Mouse (Mus musculus): ENCODE measurements around the gene Gm9844. TPM values are rescaled to one million over a fixed set of nuclear protein-coding genes. Genes with fewer than 3 reads are reported as not detected.
"Not testable (repeated sequence)": the region's sequence is repeated elsewhere in the genome, so short reads cannot be mapped to it uniquely, and the experiment has no call there.

The Gm9844 gene
- polyA plus RNA-seq, 1 experiment from 2014 or later = 16.7 TPM

GRCm38 (mm10) chr7:24890281-24891216 is 28.5 kb downstream of the Gm9844 start:
- ATAC-seq (replicated peaks; ENCODE audit: low FRiP score, low TSS enrichment, low read depth) (peak; percentile 66), DNase-seq (ENCODE audit: low spot score) (peak; percentile 88)
- Histone ChIP-seq H3K27ac (ENCODE audit: low read depth) (no peak overlapping the region), H3K4me3 (ENCODE audit: low read depth, low read length) (no peak overlapping the region), H3K4me1 (replicated peaks; ENCODE audit: control insufficient read depth, insufficient read depth, low read length) (peaks cover 15% of the 10 kb centered on the region), H3K9me3 (ENCODE audit: control insufficient read depth, low read length) (no peaks in the 10 kb centered on the region), H3K36me3 (ENCODE audit: control insufficient read depth, insufficient read depth, low read length) (peaks cover 58% of the 10 kb centered on the region), H3K27me3 (replicated peaks; ENCODE audit: control insufficient read depth, insufficient read depth, low read length) (no peaks in the 10 kb centered on the region), H3K4me2 (ENCODE audit: low read length) (no peak overlapping the region), H3K9ac (ENCODE audit: low read length) (no peak overlapping the region)
- WGBS = 31% methylated on average over 10 of the region's 10 CpGs

DNA sequence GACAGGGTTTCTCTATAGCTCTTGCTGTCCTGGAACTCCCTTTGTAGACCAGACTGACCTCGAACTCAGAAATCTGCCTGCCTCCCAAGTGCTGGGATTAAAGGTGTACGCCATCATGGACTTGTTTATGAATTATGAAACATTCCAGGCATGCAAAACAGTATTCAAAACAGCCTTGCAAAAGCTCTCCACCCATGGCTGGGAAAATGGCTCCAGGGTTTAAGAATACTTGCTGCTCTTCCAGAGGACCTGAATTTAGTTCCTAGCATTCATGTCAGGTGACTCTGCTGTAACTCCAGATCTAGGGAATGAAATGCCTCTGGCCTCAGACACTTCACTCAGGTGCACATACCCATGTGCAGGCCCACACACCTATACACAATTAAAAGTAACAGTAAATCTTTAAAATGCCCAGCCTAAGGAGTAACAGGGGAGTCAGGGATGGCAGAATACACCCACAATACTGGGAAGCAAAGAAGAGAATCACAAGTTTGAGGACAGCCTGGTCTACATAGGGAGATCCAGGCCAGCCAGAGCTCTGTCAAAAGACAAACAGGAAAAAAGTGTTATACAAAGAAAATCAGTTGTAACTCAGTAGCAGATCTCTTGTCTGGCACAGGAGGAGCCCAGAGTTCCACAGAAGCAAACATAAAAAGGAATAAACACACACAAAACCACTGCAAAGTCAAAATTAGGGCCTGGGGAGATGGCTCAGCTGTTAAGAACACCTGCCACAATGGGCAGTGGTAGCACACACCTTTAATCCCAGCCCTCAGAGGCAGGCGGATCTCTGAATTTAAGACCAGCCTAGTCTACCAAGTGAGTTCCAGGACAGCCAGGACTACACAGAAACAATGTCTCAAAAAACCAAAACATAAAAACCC is 29.5 kb downstream of the Gm9844 start:
- H3K36me3 ChIP-seq (ENCODE audit: control insufficient read depth, insufficient read depth, low read length) = peaks cover 48% of the 10 kb centered on the region
- H3K27ac ChIP-seq (ENCODE audit: low read depth) = no peak overlapping the region
- no peaks in the 10 kb centered on the region for H3K9me3 ChIP-seq (ENCODE audit: control insufficient read depth, low read length)
- no peaks in the 10 kb centered on the region for H3K27me3 ChIP-seq (replicated peaks; ENCODE audit: control insufficient read depth, insufficient read depth, low read length)
- no peak for ATAC-seq (replicated peaks; ENCODE audit: low FRiP score, low TSS enrichment, low read depth)
- no peak overlapping the region for H3K4me2 ChIP-seq (ENCODE audit: low read length)
- DNase-seq (ENCODE audit: low spot score) = no peak
- 65% methylated on average over 3 of the region's 3 CpGs for WGBS
- no peak overlapping the region for H3K9ac ChIP-seq (ENCODE audit: low read length)
- H3K4me1 ChIP-seq (replicated peaks; ENCODE audit: control insufficient read depth, insufficient read depth, low read length) = peaks cover 6% of the 10 kb centered on the region
- no peak overlapping the region for H3K4me3 ChIP-seq (ENCODE audit: low read depth, low read length)

- Histone ChIP-seq H3K36me3 (ENCODE audit: control insufficient read depth, insufficient read depth, low read length) (peaks cover 41% of the 10 kb centered on the region), H3K4me1 (replicated peaks; ENCODE audit: control insufficient read depth, insufficient read depth, low read length) (0 out of 2 replicates have a peak, but pooled peaks cover under 1% of the 10 kb centered on the region), H3K9me3 (ENCODE audit: control insufficient read depth, low read length) (no peaks in the 10 kb centered on the region), H3K9ac (ENCODE audit: low read length) (no peak overlapping the region), H3K27ac (ENCODE audit: low read depth) (no peak overlapping the region), H3K4me2 (ENCODE audit: low read length) (no peak overlapping the region), H3K27me3 (replicated peaks; ENCODE audit: control insufficient read depth, insufficient read depth, low read length) (no peaks in the 10 kb centered on the region), H3K4me3 (ENCODE audit: low read depth, low read length) (no peak overlapping the region)
- no peak for ATAC-seq (replicated peaks; ENCODE audit: low FRiP score, low TSS enrichment, low read depth)
- 70% methylated on average over 2 of the region's 2 CpGs for WGBS
- DNase-seq (ENCODE audit: low spot score) = no peak
Observed at GRCm38 (mm10) chr7:24892125-24892583, 30.1 kb downstream of the Gm9844 start.

DNA sequence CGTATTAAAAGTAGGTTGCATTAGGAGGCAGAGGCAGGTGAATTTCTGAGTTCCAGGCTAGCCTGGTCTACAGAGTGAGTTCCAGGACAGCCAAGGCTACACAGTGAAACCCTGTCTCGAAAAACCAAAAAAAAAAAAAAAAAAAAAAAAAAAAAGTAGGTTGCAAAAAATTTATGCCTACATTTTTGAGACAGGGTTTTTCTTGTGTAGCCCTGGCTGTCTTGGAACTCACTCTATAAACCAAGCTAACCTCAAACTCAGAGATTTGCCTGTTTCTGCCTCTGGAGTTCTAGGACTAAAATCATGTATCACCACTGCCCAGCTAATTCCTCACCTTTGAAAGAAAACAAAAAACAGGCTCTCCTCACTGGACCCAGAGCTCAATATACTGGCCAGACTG is 33.7 kb downstream of the Gm9844 start:
- ATAC-seq (replicated peaks; ENCODE audit: low FRiP score, low TSS enrichment, low read depth) = not testable (repeated sequence)

GRCm38 (mm10) chr7:24896269-24896668 is 34.3 kb downstream of the Gm9844 start:
- 86% methylated on average over 8 of the region's 8 CpGs for WGBS
- Histone ChIP-seq H3K36me3 (ENCODE audit: control insufficient read depth, insufficient read depth, low read length) (peaks cover 3% of the 10 kb centered on the region; the same call in 1 of the 2 replicates), H3K4me2 (ENCODE audit: low read length) (no peak overlapping the region), H3K4me1 (replicated peaks; ENCODE audit: control insufficient read depth, insufficient read depth, low read length) (no peaks in the 10 kb centered on the region), H3K27me3 (replicated peaks; ENCODE audit: control insufficient read depth, insufficient read depth, low read length) (no peaks in the 10 kb centered on the region), H3K9ac (ENCODE audit: low read length) (no peak overlapping the region), H3K9me3 (ENCODE audit: control insufficient read depth, low read length) (no peaks in the 10 kb centered on the region), H3K27ac (ENCODE audit: low read depth) (no peak overlapping the region), H3K4me3 (ENCODE audit: low read depth, low read length) (no peak overlapping the region)
- DNase-seq (ENCODE audit: low spot score) (no peak), ATAC-seq (replicated peaks; ENCODE audit: low FRiP score, low TSS enrichment, low read depth) (no peak)

More for the DNA sequence above, 33.7 kb downstream of the Gm9844 start:
- H3K9me3 ChIP-seq (ENCODE audit: control insufficient read depth, low read length); H3K9ac ChIP-seq (ENCODE audit: low read length); H3K4me1 ChIP-seq (replicated peaks; ENCODE audit: control insufficient read depth, insufficient read depth, low read length); H3K36me3 ChIP-seq (ENCODE audit: control insufficient read depth, insufficient read depth, low read length); DNase-seq (ENCODE audit: low spot score); H3K27ac ChIP-seq (ENCODE audit: low read depth); H3K4me3 ChIP-seq (ENCODE audit: low read depth, low read length); H3K27me3 ChIP-seq (replicated peaks; ENCODE audit: control insufficient read depth, insufficient read depth, low read length); H3K4me2 ChIP-seq (ENCODE audit: low read length): not testable (repeated sequence)
- WGBS = 78% methylated on average over 2 of the region's 2 CpGs

DNA sequence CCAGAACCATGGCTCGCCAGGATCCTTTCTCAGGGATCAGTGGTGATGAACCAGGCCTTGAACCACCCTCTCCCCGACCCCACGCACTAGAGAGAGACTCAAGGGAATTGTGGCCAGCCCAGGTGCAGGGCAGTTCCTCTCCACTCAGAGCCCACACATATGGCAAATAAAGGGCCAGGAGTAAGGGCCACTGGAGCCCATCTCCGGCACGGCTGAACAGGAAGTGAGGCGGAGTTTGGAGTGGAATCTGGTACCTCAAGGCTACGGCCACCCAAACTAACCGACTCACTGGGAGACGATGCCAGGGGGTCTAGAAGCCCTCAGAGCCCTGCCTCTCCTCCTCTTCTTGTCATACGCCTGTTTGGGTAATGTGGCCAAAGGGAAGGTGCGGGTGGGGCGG is 35.2 kb downstream of the Gm9844 start, which contains the start of gene Cd79a:
Gene Cd79a (plus strand): TSS at position 158 of the 400 bp plus-strand sequence.
- peaks cover 4% of the 10 kb centered on the region for H3K4me1 ChIP-seq (replicated peaks; ENCODE audit: control insufficient read depth, insufficient read depth, low read length)
- ATAC-seq (replicated peaks; ENCODE audit: low FRiP score, low TSS enrichment, low read depth) (no peak), DNase-seq (ENCODE audit: low spot score) (no peak)
- H3K4me2 ChIP-seq (ENCODE audit: low read length) = no peak within 1 kb of the TSS
- H3K9ac ChIP-seq (ENCODE audit: low read length) = no peak within 1 kb of the TSS
- H3K27me3 ChIP-seq (replicated peaks; ENCODE audit: control insufficient read depth, insufficient read depth, low read length) = no peaks in the 10 kb centered on the region
- H3K36me3 ChIP-seq (ENCODE audit: control insufficient read depth, insufficient read depth, low read length) = no peaks in the 10 kb centered on the region
- H3K27ac ChIP-seq (ENCODE audit: low read depth) = no peak within 1 kb of the TSS
- H3K4me3 ChIP-seq (ENCODE audit: low read depth, low read length) = no peak within 1 kb of the TSS
- H3K9me3 ChIP-seq (ENCODE audit: control insufficient read depth, low read length) = no peaks in the 10 kb centered on the region
- WGBS = 64% methylated on average over 12 of the region's 12 CpGs

DNA sequence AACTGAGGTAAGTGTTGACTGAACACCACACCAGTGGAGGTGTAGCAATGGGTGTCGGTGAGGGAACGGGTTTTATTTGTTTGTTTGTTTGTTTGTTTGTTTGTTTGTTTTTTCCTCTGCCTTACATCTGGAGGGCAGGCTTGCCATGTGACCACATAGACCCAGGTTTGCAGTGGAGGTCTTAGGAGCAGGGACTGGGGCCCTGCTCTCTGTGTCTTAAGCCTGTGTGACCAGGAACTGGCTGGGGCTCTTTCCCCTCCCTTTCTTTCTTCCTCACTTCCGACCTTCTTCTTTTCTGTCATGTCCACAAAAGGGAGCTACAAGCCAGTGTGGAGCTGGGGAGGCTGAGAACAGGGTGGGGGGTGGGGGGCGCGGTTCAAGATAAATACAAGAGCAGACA is 35.9 kb downstream of the Gm9844 start:
- H3K4me2 ChIP-seq (ENCODE audit: low read length) = no peak overlapping the region
- H3K27ac ChIP-seq (ENCODE audit: low read depth) = no peak overlapping the region
- peaks cover 4% of the 10 kb centered on the region for H3K4me1 ChIP-seq (replicated peaks; ENCODE audit: control insufficient read depth, insufficient read depth, low read length)
- H3K4me3 ChIP-seq (ENCODE audit: low read depth, low read length) = no peak overlapping the region
- H3K9me3 ChIP-seq (ENCODE audit: control insufficient read depth, low read length) = no peaks in the 10 kb centered on the region
- H3K36me3 ChIP-seq (ENCODE audit: control insufficient read depth, insufficient read depth, low read length) = no peaks in the 10 kb centered on the region
- ATAC-seq (replicated peaks; ENCODE audit: low FRiP score, low TSS enrichment, low read depth) = no peak
- WGBS = 76% methylated on average over 5 of the region's 5 CpGs
- no peak overlapping the region for H3K9ac ChIP-seq (ENCODE audit: low read length)
- DNase-seq (ENCODE audit: low spot score) = no peak
- H3K27me3 ChIP-seq (replicated peaks; ENCODE audit: control insufficient read depth, insufficient read depth, low read length) = no peaks in the 10 kb centered on the region

DNA sequence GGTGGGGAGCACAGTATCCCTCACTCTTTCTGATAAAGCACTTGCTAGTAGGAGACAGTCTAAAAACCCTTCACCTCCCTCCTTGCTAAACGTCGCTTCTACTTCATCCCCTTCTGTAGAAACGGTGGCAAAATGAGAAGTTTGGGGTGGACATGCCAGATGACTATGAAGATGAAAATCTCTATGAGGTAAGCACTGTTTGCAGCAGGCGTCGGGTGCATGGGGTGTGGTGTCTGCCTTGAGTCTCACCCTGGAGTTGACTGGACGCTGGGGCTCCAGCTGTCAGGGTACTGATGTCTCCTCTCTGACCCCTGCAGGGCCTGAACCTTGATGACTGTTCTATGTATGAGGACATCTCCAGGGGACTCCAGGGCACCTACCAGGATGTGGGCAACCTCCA is 39.1 kb downstream of the Gm9844 start:
- no peaks in the 10 kb centered on the region for H3K36me3 ChIP-seq (ENCODE audit: control insufficient read depth, insufficient read depth, low read length)
- 77% methylated on average over 6 of the region's 6 CpGs for WGBS
- DNase-seq (ENCODE audit: low spot score) = no peak
- H3K9me3 ChIP-seq (ENCODE audit: control insufficient read depth, low read length) = no peaks in the 10 kb centered on the region
- no peaks in the 10 kb centered on the region for H3K27me3 ChIP-seq (replicated peaks; ENCODE audit: control insufficient read depth, insufficient read depth, low read length)
- no peak overlapping the region for H3K27ac ChIP-seq (ENCODE audit: low read depth)
- ATAC-seq (replicated peaks; ENCODE audit: low FRiP score, low TSS enrichment, low read depth) = no peak
- H3K9ac ChIP-seq (ENCODE audit: low read length) = no peak overlapping the region
- H3K4me3 ChIP-seq (ENCODE audit: low read depth, low read length) = no peak overlapping the region
- no peak overlapping the region for H3K4me2 ChIP-seq (ENCODE audit: low read length)
- H3K4me1 ChIP-seq (replicated peaks; ENCODE audit: control insufficient read depth, insufficient read depth, low read length) = peaks cover 16% of the 10 kb centered on the region
